Mouse (Mus musculus) thymus, adult 2 months (tissue): ENCODE data around the gene Coro2b. TPM values are rescaled to one million over a fixed set of nuclear protein-coding genes. Genes with fewer than 3 reads are reported as not detected.

ENCODE experiments used
- DNase-seq: peaks from one replicate; pipeline ENCODE4 v3.0.0; 2021
- H3K27ac ChIP-seq: fragments of 200-500 bp; 2 replicates; pipeline ENCODE4 v1.5.1; 2012; ENCODE audit warnings: low read length, control low read depth; ENCODE audit not compliant: control insufficient read depth, insufficient read depth
- H3K27me3 ChIP-seq: fragments of 200-500 bp; 2 replicates; pipeline ENCODE4 v1.6.1; 2012; ENCODE audit warnings: mild to moderate bottlenecking, low read length, moderate library complexity, mixed read lengths; ENCODE audit not compliant: control insufficient read depth, insufficient read depth
- H3K36me3 ChIP-seq: fragments of 200-500 bp; 2 replicates; pipeline ENCODE4 v1.6.1; 2012; ENCODE audit warnings: mild to moderate bottlenecking, low read length, moderate library complexity; ENCODE audit not compliant: control insufficient read depth, insufficient read depth
- H3K4me1 ChIP-seq: fragments of 200-500 bp; replicated peaks from 2 replicates; pipeline ENCODE4 v1.6.1; 2012; ENCODE audit warnings: low read length; ENCODE audit not compliant: control insufficient read depth, insufficient read depth
- H3K4me3 ChIP-seq: fragments of 200-500 bp; 2 replicates; pipeline ENCODE4 v1.5.1; 2012; ENCODE audit warnings: mild to moderate bottlenecking, low read length, control low read depth, moderate library complexity; ENCODE audit not compliant: control insufficient read depth, insufficient read depth
- CTCF ChIP-seq: fragments of 200-500 bp; IDR thresholded peaks from 2 replicates; pipeline ENCODE4 v1.5.1; 2012; ENCODE audit warnings: mild to moderate bottlenecking, control low read depth, low read length, moderate library complexity, borderline replicate concordance; ENCODE audit not compliant: control insufficient read depth, poor library complexity, insufficient read depth; ENCODE audit errors: extremely low read depth
- POLR2A ChIP-seq: fragments of 200-500 bp; IDR thresholded peaks from 2 replicates; pipeline ENCODE4 v1.6.1; 2012; ENCODE audit warnings: mild to moderate bottlenecking, low read length, control low read depth, moderate library complexity; ENCODE audit not compliant: control insufficient read depth, poor library complexity, insufficient read depth; ENCODE audit errors: extremely low read depth
- WGBS: fragments of 180-500 bp; shearing (Covaris S2); methylation state at CpG from one replicate; pipeline ENCODE4 v1.1.7; 2018; 5-methylcytosine and 5-hydroxymethylcytosine counted together
- polyA plus RNA-seq: library from polyadenylated mRNA; depleted of rRNA; stranded (reverse); fragments of >200 nt; gene quantifications from 2 replicates; pipeline ENCODE4 v1.2.3, GENCODE M21; 2012

Coro2b gene
- polyA plus RNA-seq, 1 experiment: 18.2 TPM

- Histone ChIP-seq H3K27ac (no peak overlapping the region), H3K4me3 (no peak overlapping the region), H3K4me1 (peaks cover 15% of the 10 kb centered on the region; the same call in 1 of the 2 replicates), H3K27me3 (no peaks in the 10 kb centered on the region), H3K36me3 (no peaks in the 10 kb centered on the region)
- TF ChIP-seq CTCF: no peak
- no peak for DNase-seq
- 100% methylated on average over 10 of the region's 10 CpGs for WGBS
These were observed 17.5 kb downstream of the Coro2b start for GRCm38 (mm10) chr9:62519334-62519733.

GRCm38 (mm10) chr9:62518572-62518971 is 18.3 kb downstream of the Coro2b start:
- Histone ChIP-seq H3K27ac (no peak overlapping the region), H3K4me3 (no peak overlapping the region), H3K27me3 (no peaks in the 10 kb centered on the region), H3K36me3 (no peaks in the 10 kb centered on the region), H3K4me1 (peaks cover 15% of the 10 kb centered on the region; the same call in 1 of the 2 replicates)
- no peak for DNase-seq
- TF ChIP-seq POLR2A: no peak
- no peak for TF ChIP-seq CTCF
- 96% methylated on average over 4 of the region's 4 CpGs for WGBS

- TF ChIP-seq POLR2A (no peak), CTCF (no peak)
- H3K27ac ChIP-seq: no peak overlapping the region
These were observed 19.5 kb downstream of the Coro2b start for GRCm38 (mm10) chr9:62517112-62517957.

GRCm38 (mm10) chr9:62515138-62515537 is 21.7 kb downstream of the Coro2b start:
- Histone ChIP-seq H3K27ac (no peak overlapping the region), H3K4me1 (peaks cover 9% of the 10 kb centered on the region), H3K27me3 (no peaks in the 10 kb centered on the region), H3K36me3 (no peaks in the 10 kb centered on the region), H3K4me3 (no peak overlapping the region)
- no peak for DNase-seq
- TF ChIP-seq POLR2A: no peak
- no peak for TF ChIP-seq CTCF
- WGBS: 97% methylated on average over 7 of the region's 7 CpGs

More at GRCm38 (mm10) chr9:62517112-62517957, 19.5 kb downstream of the Coro2b start:
- Histone ChIP-seq H3K27me3 (no peaks in the 10 kb centered on the region), H3K4me3 (no peak overlapping the region), H3K36me3 (no peaks in the 10 kb centered on the region), H3K4me1 (peaks cover 9% of the 10 kb centered on the region; the same call in 1 of the 2 replicates)
- DNase-seq: no peak
- 76% methylated on average over 6 of the region's 6 CpGs for WGBS

- Histone ChIP-seq H3K27me3 (no peaks in the 10 kb centered on the region), H3K4me1 (peaks cover 23% of the 10 kb centered on the region), H3K27ac (no peak overlapping the region), H3K36me3 (no peaks in the 10 kb centered on the region), H3K4me3 (no peak overlapping the region)
- no peak for TF ChIP-seq POLR2A
- TF ChIP-seq CTCF: no peak
- DNase-seq: no peak
- 92% methylated on average over 10 of the region's 10 CpGs for whole genome bisulfite sequencing
These were observed 23.2 kb downstream of the Coro2b start for GRCm38 (mm10) chr9:62513492-62514133.

GRCm38 (mm10) chr9:62510530-62510936 is 26.3 kb downstream of the Coro2b start:
- peak; percentile 71 for DNase-seq
- Histone ChIP-seq H3K4me3 (no peak overlapping the region), H3K36me3 (no peaks in the 10 kb centered on the region), H3K27me3 (no peaks in the 10 kb centered on the region), H3K4me1 (peaks cover 39% of the 10 kb centered on the region), H3K27ac (peak overlapping the region; percentile 75)
- no peak for TF ChIP-seq POLR2A
- no peak for TF ChIP-seq CTCF
- WGBS: 19% methylated on average over 4 of the region's 4 CpGs
